Mouse (Mus musculus): ENCODE results near the gene Med23. TPM values are rescaled to one million over a fixed set of nuclear protein-coding genes. Genes with fewer than 3 reads are reported as not detected.

The Med23 gene
- total RNA-seq, 2 experiments from 2014 or later: 36.6 to 43.1 TPM

DNA sequence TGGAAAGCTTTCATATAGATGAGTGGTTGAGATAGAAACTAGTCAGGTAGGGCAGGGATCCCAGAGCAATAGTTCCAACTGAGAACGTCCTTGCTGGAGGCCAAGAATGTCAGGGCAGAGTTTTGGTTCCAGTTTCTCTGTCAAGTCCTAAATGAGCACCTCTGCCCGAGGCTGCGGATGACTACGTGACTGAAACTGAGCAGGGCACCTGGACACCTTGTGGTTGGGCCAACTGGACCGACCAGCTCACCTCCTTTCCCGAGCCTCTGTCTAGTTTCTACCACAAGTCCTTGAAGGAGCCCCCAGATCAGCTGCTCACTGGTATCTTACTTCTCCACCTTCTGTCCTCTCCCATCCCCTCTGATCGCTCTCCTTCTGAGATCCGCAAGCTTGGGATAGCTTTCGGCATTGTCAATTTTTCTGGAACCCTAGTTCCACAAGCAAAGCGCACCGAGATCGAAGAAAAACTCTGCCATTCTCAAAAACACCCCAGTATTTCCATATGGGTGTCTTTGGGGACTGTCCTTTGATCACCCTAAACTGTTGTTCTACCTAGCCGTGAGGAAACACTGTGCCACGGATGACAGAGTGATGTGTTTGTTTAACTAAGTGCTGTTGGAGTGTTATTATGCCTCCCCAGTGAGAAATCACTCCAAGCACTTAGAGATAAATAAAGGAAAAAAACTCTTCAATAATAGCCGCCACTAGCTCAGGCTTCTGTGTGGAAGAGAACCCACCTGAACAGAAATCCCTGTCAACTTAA lies 88.7 kb downstream of the Med23 start:
- intact Hi-C loops (cut with DNase I): no loop called here

DNA sequence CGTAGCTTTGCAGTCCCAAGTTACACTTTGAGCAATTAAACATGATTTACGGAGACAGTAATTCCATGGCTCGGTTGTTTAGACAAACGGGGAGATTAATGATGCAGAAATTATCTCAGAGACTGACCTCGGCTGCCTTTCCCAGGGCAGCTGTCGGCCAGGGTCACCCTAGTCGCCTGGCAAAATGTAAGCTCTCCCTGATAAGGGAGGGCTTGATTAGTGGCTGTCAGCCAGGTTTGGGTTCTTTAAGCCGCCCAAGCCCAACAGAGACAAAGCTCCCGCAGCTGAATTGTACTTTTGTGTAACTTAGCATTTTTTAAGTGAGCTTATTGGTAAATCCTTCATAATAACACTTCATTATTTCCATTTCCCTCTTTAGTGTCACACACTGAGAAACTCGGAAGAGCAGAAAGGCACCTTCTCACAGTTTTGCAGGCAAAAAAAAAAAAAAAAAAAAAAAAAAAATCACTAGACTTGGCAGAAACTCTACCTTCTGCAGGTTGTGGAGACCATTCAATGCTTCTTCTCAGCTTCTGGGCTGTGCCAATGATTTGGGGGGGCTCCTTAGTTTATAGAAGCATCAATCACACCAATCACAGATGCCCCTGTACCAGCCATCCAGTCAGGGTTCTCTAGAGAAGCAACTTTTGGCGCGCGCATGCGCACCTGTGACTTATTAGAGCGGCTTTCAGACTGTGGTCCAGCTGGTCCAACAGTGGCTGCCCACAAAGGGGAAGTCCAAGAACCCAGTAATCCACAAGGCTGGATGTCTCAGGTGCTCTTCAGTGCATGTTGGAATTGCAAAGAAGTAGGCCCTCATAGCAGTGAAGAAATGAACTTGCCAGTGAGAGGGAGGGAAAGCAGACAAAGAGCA lies 89.5 kb downstream of the Med23 start:
- intact Hi-C loops (cut with DNase I): no loop called here
- DNase-seq: no peak

More for the DNA sequence above, 88.7 kb downstream of the Med23 start:
- DNase-seq: no peak

DNA sequence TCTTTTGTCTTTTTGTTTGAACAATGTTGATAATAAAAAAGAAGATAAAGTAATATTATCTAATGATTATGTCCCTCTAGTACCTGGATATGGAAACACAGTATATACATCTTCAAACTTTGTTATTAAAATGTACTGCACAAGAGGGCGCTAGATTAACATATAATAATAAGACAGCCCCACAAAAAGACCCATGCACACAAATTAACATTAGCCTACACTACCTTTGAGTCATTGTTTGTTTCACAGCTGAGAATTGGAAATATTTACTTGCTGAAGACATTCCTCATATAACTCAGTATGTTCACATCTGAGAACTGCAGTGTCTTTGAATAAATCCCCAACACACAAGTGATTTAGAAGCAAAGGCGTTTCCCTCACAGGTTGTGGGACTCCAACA lies 91.3 kb downstream of the Med23 start:
- no peak for DNase-seq
- intact Hi-C loops (cut with DNase I): loop anchor here (2.0 to 10.0 kb wide), 3 partner anchors 114 to 258 kb away; no protein-coding TSS in a partner anchor

DNA sequence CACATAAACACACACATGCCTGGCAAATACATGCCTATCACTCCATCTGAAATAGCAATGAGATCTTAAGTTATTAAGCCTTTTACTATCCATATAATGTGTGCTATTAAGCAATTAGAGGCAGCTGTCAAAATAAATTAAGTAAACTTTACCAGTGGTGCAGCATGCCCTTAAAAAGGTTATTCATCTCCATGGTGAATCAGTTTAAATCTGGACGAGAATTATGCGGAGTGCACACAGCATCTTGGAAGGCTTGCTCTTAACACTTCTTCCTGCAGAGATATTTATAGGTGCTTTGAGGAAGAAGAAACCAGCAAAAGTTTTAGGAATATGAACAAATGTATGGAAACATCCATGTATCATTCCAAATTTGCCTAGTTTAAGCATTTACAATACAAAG lies 92.1 kb downstream of the Med23 start:
- no peak for DNase-seq
- intact Hi-C loops (cut with DNase I): loop anchor here (2.0 to 10.0 kb wide), 3 partner anchors 113 to 257 kb away; no protein-coding TSS in a partner anchor

Small RNAs within 50 kb of the gene (microRNA-seq; reads per million reads assigned to microRNA genes)
- not detected for gene Mir6905

Other genes with a start within 250 kb of the Med23 start
- 1 to 10 TPM; 4.2 to 4.8 TPM for gene Enpp1, start 157.8 kb upstream of the Med23 start, total RNA-seq (2021)
- gene Enpp3, start 27.2 kb upstream of the Med23 start, total RNA-seq (2021): 1 to 10 TPM in 1 of 2 experiments, under 1 TPM in 1; 0.97 to 1.8 TPM
- not detected for gene Arg1, start 57.5 kb downstream of the Med23 start, total RNA-seq (2021)